Mouse (Mus musculus) liver, postnatal 0 days (tissue): ENCODE measurements at regions not wholly inside any gene's neighbourhood (a gene's known extent, or its start where the extent isn't known, plus 50 kb on each side); places are given as distances from the start of the nearest gene placed in this dataset.

ENCODE experiments used
- CTCF ChIP-seq: sonication (generic); IDR thresholded peaks from 2 replicates; pipeline ENCODE4 v1.5.1; 2016; ENCODE audit warnings: antibody characterized with exemption, low read depth
- EP300 ChIP-seq: IDR thresholded peaks from 2 replicates; pipeline ENCODE4 v1.6.1; 2016; ENCODE audit warnings: antibody characterized with exemption, low read depth, mild to moderate bottlenecking

GRCm38 (mm10) chr11:114443444-114443843 lies 224.9 kb upstream of the Rpl38 start:
- no peak for TF ChIP-seq EP300
- no peak for TF ChIP-seq CTCF
